Mouse (Mus musculus) left cerebral cortex, adult 9 months (tissue): ENCODE data around the gene Spg20.

Experiments
- DNase-seq, 2 experiments: peaks; one replicate each; pipeline ENCODE4 v3.0.0; 2022; ENCODE audit warnings: low spot score in 2 of 2

Spg20 gene

GRCm38 (mm10) chr3:55147156-55147555, 35.2 kb downstream of the Spg20 start:
- DNase-seq: no peak

- DNase-seq: no peak
Measured at GRCm38 (mm10) chr3:55148091-55148490, 36.2 kb downstream of the Spg20 start.

GRCm38 (mm10) chr3:55151656-55152433, 39.9 kb downstream of the Spg20 start:
- peak in 1 of 2 experiments; percentile 74 for DNase-seq

GRCm38 (mm10) chr3:55152673-55153334, 40.9 kb downstream of the Spg20 start:
- DNase-seq: no peak

GRCm38 (mm10) chr3:55154163-55154562, 42.3 kb downstream of the Spg20 start:
- DNase-seq: peak; percentile 36 to 58

GRCm38 (mm10) chr3:55157413-55157812, 45.5 kb downstream of the Spg20 start:
- DNase-seq: no peak

GRCm38 (mm10) chr3:55161144-55161543, 49.2 kb downstream of the Spg20 start:
- no peak for DNase-seq

- no peak for DNase-seq
Measured at GRCm38 (mm10) chr3:55163510-55163909, 51.6 kb downstream of the Spg20 start.

GRCm38 (mm10) chr3:55172478-55172877, 60.6 kb downstream of the Spg20 start:
- no peak for DNase-seq

GRCm38 (mm10) chr3:55177271-55177670, 65.4 kb downstream of the Spg20 start:
- DNase-seq: no peak

GRCm38 (mm10) chr3:55181766-55182165, 69.9 kb downstream of the Spg20 start, which contains the start of gene Sohlh2:
Gene Sohlh2, plus strand, starts transcription at chr3:55182028.
- DNase-seq: no peak
